Mouse (Mus musculus) MEL (cell line): Measurements from ENCODE around the gene Tmtc1. TPM values are rescaled to one million over a fixed set of nuclear protein-coding genes. Genes with fewer than 3 reads are reported as not detected.

Experiments used
- DNase-seq: peaks from one replicate; pipeline ENCODE4 v3.0.0; 2011; ENCODE audit warnings: low read depth, low spot score
- H3K27ac ChIP-seq: 2 replicates; pipeline ENCODE4 v1.5.1; 2012; ENCODE audit warnings: low read depth, mild to moderate bottlenecking, control low read depth, low read length, moderate library complexity; ENCODE audit not compliant: control insufficient read depth
- H3K27me3 ChIP-seq, 2 experiments: fragments of 150-350 bp in 1 of 2; sonication (generic) in 1 of 2; 2 replicates each; pipeline ENCODE4 v1.6.1; 2012; ENCODE audit warnings: low read length in 2 of 2, mild to moderate bottlenecking in 2 of 2, improper control_type of control experiment in 1 of 2, moderate library complexity in 1 of 2; ENCODE audit not compliant: insufficient read depth in 2 of 2, control insufficient read depth in 1 of 2
- H3K36me3 ChIP-seq, 2 experiments: 2 replicates each; pipeline ENCODE4 v1.6.1; 2012 to 2014; ENCODE audit warnings: low read length in 2 of 2, improper control_type of control experiment in 1 of 2, inconsistent platforms in 1 of 2, mild to moderate bottlenecking in 1 of 2; ENCODE audit not compliant: insufficient read depth in 2 of 2, control insufficient read depth in 1 of 2
- H3K4me1 ChIP-seq, 2 experiments: fragments of 150-350 bp in 1 of 2; sonication (generic) in 1 of 2; 2 replicates each; pipeline ENCODE4 v1.6.1; 2012; ENCODE audit warnings: low read length in 2 of 2, improper control_type of control experiment in 1 of 2, mild to moderate bottlenecking in 1 of 2; ENCODE audit not compliant: insufficient read depth in 2 of 2, control insufficient read depth in 1 of 2
- H3K4me3 ChIP-seq, 2 experiments: fragments of 150-350 bp in 1 of 2; sonication (generic) in 1 of 2; 2 replicates each; pipeline ENCODE4 v1.5.1; 2012; ENCODE audit warnings: low read depth in 2 of 2, low read length in 2 of 2, mild to moderate bottlenecking in 2 of 2, moderate library complexity in 2 of 2, control low read depth in 1 of 2, improper control_type of control experiment in 1 of 2; ENCODE audit not compliant: control insufficient read depth in 1 of 2, insufficient read depth in 1 of 2
- H3K79me2 ChIP-seq: 2 replicates; pipeline ENCODE4 v1.6.1; 2012; ENCODE audit warnings: mild to moderate bottlenecking, low read length, moderate library complexity; ENCODE audit not compliant: control insufficient read depth, poor library complexity, insufficient read depth
- H3K9ac ChIP-seq: 2 replicates; pipeline ENCODE4 v1.6.1; 2012; ENCODE audit warnings: low read depth, mild to moderate bottlenecking, control low read depth, low read length, moderate library complexity; ENCODE audit not compliant: control insufficient read depth, poor library complexity, severe bottlenecking
- H3K9me3 ChIP-seq: fragments of 150-350 bp; sonication (generic); replicated peaks from 2 replicates; pipeline ENCODE4 v1.6.1; 2012; ENCODE audit warnings: mild to moderate bottlenecking, low read length, improper control_type of control experiment, moderate library complexity; ENCODE audit not compliant: insufficient read depth
- BHLHE40 ChIP-seq: IDR thresholded peaks from 2 replicates; pipeline ENCODE4 v1.6.1; 2012; ENCODE audit warnings: low read depth, mild to moderate bottlenecking, inconsistent platforms, low read length, improper control_type of control experiment, borderline replicate concordance
- CHD1 ChIP-seq: IDR thresholded peaks from 2 replicates; pipeline ENCODE4 v1.6.1; 2012; ENCODE audit warnings: low read depth, mild to moderate bottlenecking, inconsistent platforms, low read length, improper control_type of control experiment
- CTCF ChIP-seq, 3 experiments: IDR thresholded peaks in 2 of 3; conservative IDR thresholded peaks in 1 of 3; 2 replicates each; pipeline ENCODE4 v1.5.1; 2011 to 2012; ENCODE audit warnings: low read length in 3 of 3, low read depth in 2 of 3, mild to moderate bottlenecking in 2 of 3, improper control_type of control experiment in 1 of 3, inconsistent platforms in 1 of 3, mixed read lengths in 1 of 3, moderate library complexity in 1 of 3; ENCODE audit not compliant: control insufficient read depth in 1 of 3, insufficient read depth in 1 of 3, poor library complexity in 1 of 3, severe bottlenecking in 1 of 3
- EP300 ChIP-seq, 2 experiments: IDR thresholded peaks; 2 replicates each; pipeline ENCODE4 v1.6.1; 2011; ENCODE audit warnings: improper control_type of control experiment in 2 of 2, low read length in 2 of 2, low read depth in 1 of 2, mild to moderate bottlenecking in 1 of 2
- GATA1 ChIP-seq: IDR thresholded peaks from 2 replicates; pipeline ENCODE4 v1.6.1; 2011; ENCODE audit warnings: low read depth, low read length, improper control_type of control experiment
- JUND ChIP-seq: IDR thresholded peaks from 2 replicates; pipeline ENCODE4 v1.6.1; 2011; ENCODE audit warnings: low read depth, mild to moderate bottlenecking, improper control_type of control experiment, low read length
- MAFK ChIP-seq: IDR thresholded peaks from 2 replicates; pipeline ENCODE4 v1.6.1; 2011; ENCODE audit warnings: low read depth, mild to moderate bottlenecking, low read length, improper control_type of control experiment, borderline replicate concordance
- MAX ChIP-seq: IDR thresholded peaks from 2 replicates; pipeline ENCODE4 v1.6.1; 2011; ENCODE audit warnings: low read length, improper control_type of control experiment
- MEF2A ChIP-seq: IDR thresholded peaks from 2 replicates; pipeline ENCODE4 v1.6.1; 2014; ENCODE audit warnings: low read depth, mild to moderate bottlenecking, inconsistent platforms, low read length, improper control_type of control experiment; ENCODE audit not compliant: poor library complexity, insufficient replicate concordance, severe bottlenecking; ENCODE audit errors: extremely low read depth
- POLR2AphosphoS2 ChIP-seq: IDR thresholded peaks from 2 replicates; pipeline ENCODE4 v1.6.1; 2011; ENCODE audit warnings: low read length, improper control_type of control experiment
- POLR2AphosphoS5 ChIP-seq: IDR thresholded peaks from 2 replicates; pipeline ENCODE4 v1.6.1; 2012; ENCODE audit warnings: low read depth, borderline replicate concordance, mild to moderate bottlenecking, inconsistent platforms, low read length, moderate library complexity, mixed read lengths
- RAD21 ChIP-seq: IDR thresholded peaks from 2 replicates; pipeline ENCODE4 v1.6.1; 2011; ENCODE audit warnings: mild to moderate bottlenecking, low read depth, low read length, improper control_type of control experiment
- SIN3A ChIP-seq: IDR thresholded peaks from 2 replicates; pipeline ENCODE4 v1.6.1; 2012; ENCODE audit warnings: low read length, improper control_type of control experiment, inconsistent platforms
- TAL1 ChIP-seq: IDR thresholded peaks from 2 replicates; pipeline ENCODE4 v1.6.1; 2012; ENCODE audit warnings: mild to moderate bottlenecking, inconsistent platforms, low read length, moderate library complexity, mixed read lengths
- ZC3H11A ChIP-seq: IDR thresholded peaks from 2 replicates; pipeline ENCODE4 v1.6.1; 2012; ENCODE audit warnings: low read depth, mild to moderate bottlenecking, inconsistent platforms, low read length, improper control_type of control experiment
- ZNF384 ChIP-seq: IDR thresholded peaks from 2 replicates; pipeline ENCODE4 v1.6.1; 2012; ENCODE audit warnings: low read depth, mild to moderate bottlenecking, inconsistent platforms, low read length, improper control_type of control experiment
- polyA plus RNA-seq, 2 experiments: library from polyadenylated mRNA; stranded (reverse) in 1 of 2; unstranded in 1 of 2; fragments of >175 nt in 1 of 2; fragments of >200 nt in 1 of 2; gene quantifications; 2 replicates each; pipeline versions ENCODE4 v1.2.1 to v1.2.4; 2012; ENCODE audit warnings: low replicate concordance in 2 of 2, low read depth in 1 of 2; ENCODE audit not compliant: insufficient read length in 2 of 2, insufficient read depth in 1 of 2, missing spikeins in 1 of 2
- total RNA-seq: library from RNA; depleted of rRNA; stranded (reverse); fragments of 300-350 nt; gene quantifications from 2 replicates; pipeline ENCODE4 v1.2.3, GENCODE M21; 2012

Gene Tmtc1
- total and polyA plus RNA-seq, 3 experiments: 0.03 TPM; not detected in 2

GRCm38 (mm10) chr6:148478350-148478749, 34.2 kb upstream of the Tmtc1 start:
- no peak for DNase-seq
- H3K9ac ChIP-seq: no peak overlapping the region
- no peak for TF ChIP-seq POLR2AphosphoS2
- no peak for TF ChIP-seq JUND
- no peak for TF ChIP-seq CTCF (IDR thresholded peaks at IDR 0.05 in 2 of 3, conservative IDR thresholded peaks at IDR 0.05 in 1 of 3; ENCODE audit: control insufficient read depth in 1 of 3, insufficient read depth in 1 of 3, low read depth in 2 of 3, low read length in 3 of 3, poor library complexity in 1 of 3, severe bottlenecking in 1 of 3)
- no peak for TF ChIP-seq SIN3A
- TF ChIP-seq ZC3H11A: no peak
- H3K4me3 ChIP-seq: no peak overlapping the region
- no peaks in the 10 kb centered on the region for H3K36me3 ChIP-seq
- no peaks in the 10 kb centered on the region for H3K27me3 ChIP-seq
- no peaks in the 10 kb centered on the region for H3K9me3 ChIP-seq
- H3K79me2 ChIP-seq: no peaks in the 10 kb centered on the region
- H3K4me1 ChIP-seq: no peaks in the 10 kb centered on the region
- no peak overlapping the region for H3K27ac ChIP-seq

- TF ChIP-seq EP300 (IDR thresholded peaks at IDR 0.05; ENCODE audit: low read depth in 1 of 2, low read length in 2 of 2): no peak
- TF ChIP-seq MAX: no peak
- no peak for TF ChIP-seq GATA1
- no peak for TF ChIP-seq MAFK
- TF ChIP-seq MEF2A: no peak
- TF ChIP-seq POLR2AphosphoS5: no peak
- no peak for TF ChIP-seq CTCF (IDR thresholded peaks at IDR 0.05 in 2 of 3, conservative IDR thresholded peaks at IDR 0.05 in 1 of 3; ENCODE audit: control insufficient read depth in 1 of 3, insufficient read depth in 1 of 3, low read depth in 2 of 3, low read length in 3 of 3, poor library complexity in 1 of 3, severe bottlenecking in 1 of 3)
- no peak for TF ChIP-seq POLR2AphosphoS2
- TF ChIP-seq ZNF384: no peak
- TF ChIP-seq, all 39 proteins: peak for 0
- Histone ChIP-seq H3K4me1 (no peaks in the 10 kb centered on the region), H3K4me3 (no peak overlapping the region), H3K9ac (no peak overlapping the region), H3K79me2 (no peaks in the 10 kb centered on the region), H3K36me3 (no peaks in the 10 kb centered on the region), H3K27ac (no peak overlapping the region), H3K27me3 (no peaks in the 10 kb centered on the region), H3K9me3 (no peaks in the 10 kb centered on the region)
- DNase-seq: no peak
Observed at GRCm38 (mm10) chr6:148472289-148472688, 28.1 kb upstream of the Tmtc1 start.

- Histone ChIP-seq H3K36me3 (no peaks in the 10 kb centered on the region), H3K9ac (no peak overlapping the region)
- TF ChIP-seq EP300 (IDR thresholded peaks at IDR 0.05; ENCODE audit: low read depth in 1 of 2, low read length in 2 of 2) (no peak), MAFK (no peak), MEF2A (no peak), BHLHE40 (no peak), RAD21 (no peak), TAL1 (no peak), CHD1 (no peak)
- TF ChIP-seq, all 39 proteins: peak for 0
- Histone ChIP-seq H3K79me2 (no peaks in the 10 kb centered on the region), H3K9me3 (no peaks in the 10 kb centered on the region), H3K4me1 (no peaks in the 10 kb centered on the region), H3K27me3 (no peaks in the 10 kb centered on the region), H3K4me3 (no peak overlapping the region), H3K27ac (no peak overlapping the region)
- DNase-seq: no peak
Observed at GRCm38 (mm10) chr6:148467924-148468389, 23.8 kb upstream of the Tmtc1 start.
